Mouse (Mus musculus): ENCODE results near the gene Ass1. TPM values are rescaled to one million over a fixed set of nuclear protein-coding genes. Genes with fewer than 3 reads are reported as not detected.
"Not testable (repeated sequence)": the region's sequence is repeated elsewhere in the genome, so short reads cannot be mapped to it uniquely, and the experiment has no call there.

Gene Ass1
- polyA plus RNA-seq, 1 experiment: 39.2 TPM

DNA sequence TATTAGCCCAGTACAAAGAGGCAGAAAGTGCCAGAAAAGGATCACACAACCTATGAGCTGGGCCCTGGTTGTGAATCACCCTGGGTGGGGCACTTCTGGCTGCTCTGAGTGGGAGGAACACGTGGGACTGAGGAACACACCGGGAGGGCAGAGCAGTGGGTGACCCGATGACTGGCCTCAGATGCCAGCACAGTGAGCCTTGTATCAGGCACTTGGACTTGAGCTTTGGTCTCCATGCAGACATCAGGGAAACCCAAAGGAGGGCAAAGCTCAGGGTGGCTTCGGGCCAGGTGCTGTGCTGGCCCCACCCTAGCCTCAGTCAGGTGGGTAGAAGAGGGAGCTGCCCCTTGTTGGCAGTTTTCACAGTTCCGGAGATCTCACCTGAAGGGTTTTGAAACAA lies 71.6 kb downstream of the Ass1 start:
- TF ChIP-seq CTCF (IDR thresholded peaks at IDR 0.05; ENCODE audit: extremely low read depth, insufficient read depth, low read length): no peak
- no peak for TF ChIP-seq POLR2A (IDR thresholded peaks at IDR 0.05; ENCODE audit: extremely low read depth, insufficient read depth, low read length)
- H3K27ac ChIP-seq (ENCODE audit: insufficient read depth, low read length): no peak overlapping the region
- H3K4me3 ChIP-seq (ENCODE audit: insufficient read depth, low read length): no peak overlapping the region
- H3K4me1 ChIP-seq (ENCODE audit: control insufficient read depth, insufficient read depth, low read length): no peaks in the 10 kb centered on the region

DNA sequence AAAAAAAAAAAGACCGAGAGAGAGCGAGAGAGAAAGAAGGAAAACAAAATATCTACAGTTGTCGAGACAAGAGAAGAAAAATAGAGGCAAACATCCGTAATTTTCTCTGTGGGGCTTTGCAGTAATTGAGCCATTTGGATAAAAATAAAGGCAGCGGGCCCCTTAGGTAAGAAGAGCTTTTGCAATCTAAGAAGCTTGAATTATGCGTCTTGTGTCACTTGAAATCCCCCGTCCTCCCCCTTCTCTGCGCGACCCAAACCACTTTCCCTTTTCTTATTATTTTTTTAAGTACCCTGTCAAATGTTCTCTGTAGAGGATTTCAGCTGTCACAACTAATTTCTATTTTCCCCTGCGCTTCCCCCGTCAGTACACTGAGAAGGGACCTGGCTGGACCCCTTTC lies 77.7 kb downstream of the Ass1 start:
- Histone ChIP-seq H3K27ac (ENCODE audit: insufficient read depth, low read length) (no peak overlapping the region), H3K4me3 (ENCODE audit: insufficient read depth, low read length) (no peak overlapping the region), H3K4me1 (ENCODE audit: control insufficient read depth, insufficient read depth, low read length) (no peaks in the 10 kb centered on the region)
- no peak for TF ChIP-seq POLR2A (IDR thresholded peaks at IDR 0.05; ENCODE audit: extremely low read depth, insufficient read depth, low read length)
- TF ChIP-seq CTCF (IDR thresholded peaks at IDR 0.05; ENCODE audit: extremely low read depth, insufficient read depth, low read length): no peak

DNA sequence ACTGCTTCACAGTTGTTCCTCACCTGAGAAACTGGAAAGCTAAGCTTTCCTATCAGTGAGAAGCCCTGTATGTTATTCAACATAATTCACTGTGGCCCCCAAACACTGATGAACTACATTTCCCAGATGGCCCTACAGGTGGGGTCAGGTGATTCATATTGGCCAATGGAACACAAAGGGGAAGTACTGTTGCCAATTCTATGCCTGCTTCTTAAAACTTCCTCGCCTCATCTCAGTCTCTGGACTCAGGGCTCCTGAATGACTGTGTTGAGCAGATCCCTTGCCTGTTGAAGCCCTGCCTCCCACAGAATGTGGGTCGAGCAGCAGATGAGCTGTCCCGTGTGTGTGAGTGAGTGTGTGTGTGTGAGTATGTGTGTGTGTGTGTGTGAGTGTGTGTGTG lies 80.5 kb downstream of the Ass1 start:
- Histone ChIP-seq H3K4me3 (ENCODE audit: insufficient read depth, low read length) (no peak overlapping the region), H3K27ac (ENCODE audit: insufficient read depth, low read length) (no peak overlapping the region), H3K4me1 (ENCODE audit: control insufficient read depth, insufficient read depth, low read length) (no peaks in the 10 kb centered on the region)
- TF ChIP-seq POLR2A (IDR thresholded peaks at IDR 0.05; ENCODE audit: extremely low read depth, insufficient read depth, low read length) (no peak), CTCF (IDR thresholded peaks at IDR 0.05; ENCODE audit: extremely low read depth, insufficient read depth, low read length) (no peak)

DNA sequence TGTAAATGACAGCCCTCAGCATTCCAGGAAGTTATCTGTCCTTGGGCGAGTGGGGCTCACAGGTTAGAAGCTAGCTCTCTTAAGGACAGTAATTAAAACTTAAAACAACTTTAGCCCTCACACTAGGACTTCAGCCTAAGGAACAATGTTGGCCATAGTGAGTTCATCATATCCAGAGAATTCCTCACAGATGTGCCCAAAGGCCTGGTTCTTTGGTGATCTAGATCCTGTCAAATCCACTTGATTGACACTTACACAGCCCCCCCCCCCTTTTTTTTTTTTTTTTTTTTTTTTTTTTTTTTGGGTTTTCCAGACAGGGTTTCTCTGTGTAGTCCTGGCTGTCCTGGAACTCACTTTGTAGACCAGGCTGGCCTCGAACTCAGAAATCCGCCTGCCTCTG lies 81.3 kb downstream of the Ass1 start:
- H3K27ac ChIP-seq (ENCODE audit: insufficient read depth, low read length); H3K4me1 ChIP-seq (ENCODE audit: control insufficient read depth, insufficient read depth, low read length); H3K4me3 ChIP-seq (ENCODE audit: insufficient read depth, low read length): not testable (repeated sequence)

DNA sequence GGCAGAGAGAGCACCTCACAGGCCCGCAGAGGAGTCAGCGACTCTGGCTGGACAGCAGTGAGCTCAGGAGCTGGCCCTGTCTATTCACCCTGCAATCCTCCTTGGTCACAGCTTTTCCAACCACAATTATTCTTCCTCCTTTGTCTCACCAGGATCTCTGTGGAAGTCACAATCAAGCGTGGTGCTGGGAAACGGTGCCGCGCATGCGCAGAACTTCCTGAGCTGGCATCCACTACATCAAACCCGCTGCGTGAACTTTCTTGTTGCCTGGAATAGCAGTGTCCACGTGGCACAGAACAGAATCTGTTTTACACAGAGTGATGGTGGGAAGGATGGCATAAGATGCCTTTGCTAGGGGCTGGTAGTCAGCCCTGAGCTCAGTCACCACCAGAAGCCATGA lies 82.0 kb downstream of the Ass1 start:
- no peak for TF ChIP-seq POLR2A (IDR thresholded peaks at IDR 0.05; ENCODE audit: extremely low read depth, insufficient read depth, low read length)
- no peak for TF ChIP-seq CTCF (IDR thresholded peaks at IDR 0.05; ENCODE audit: extremely low read depth, insufficient read depth, low read length)

DNA sequence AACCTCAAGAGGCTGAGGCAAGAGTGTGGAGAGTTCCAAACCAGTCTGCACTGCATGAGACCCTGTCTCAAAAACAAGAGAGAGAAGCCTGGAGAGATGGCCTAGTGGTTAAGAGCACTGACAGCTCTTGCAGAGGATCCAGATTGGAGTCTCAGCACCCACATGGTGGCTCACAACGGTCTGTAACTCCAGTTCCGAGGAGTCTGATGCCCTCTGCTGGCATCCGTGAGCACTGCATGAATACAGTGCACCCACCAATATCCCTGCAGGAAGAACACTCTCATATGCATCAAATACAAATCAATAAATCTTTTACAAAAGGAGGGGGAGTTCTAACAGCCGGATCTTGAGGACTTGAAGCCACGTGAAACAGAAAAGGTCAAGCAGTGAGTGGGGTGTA lies 84.6 kb downstream of the Ass1 start:
- no peak overlapping the region for H3K27ac ChIP-seq (ENCODE audit: insufficient read depth, low read length)
- no peak overlapping the region for H3K4me3 ChIP-seq (ENCODE audit: insufficient read depth, low read length)
- no peaks in the 10 kb centered on the region for H3K4me1 ChIP-seq (ENCODE audit: control insufficient read depth, insufficient read depth, low read length)
- TF ChIP-seq POLR2A (IDR thresholded peaks at IDR 0.05; ENCODE audit: extremely low read depth, insufficient read depth, low read length) (no peak), CTCF (IDR thresholded peaks at IDR 0.05; ENCODE audit: extremely low read depth, insufficient read depth, low read length) (0 out of 2 replicates have a peak, but pooled peaks have one; percentile 8)

More for the DNA sequence above, 82.0 kb downstream of the Ass1 start:
- no peak overlapping the region for H3K27ac ChIP-seq (ENCODE audit: insufficient read depth, low read length)
- no peaks in the 10 kb centered on the region for H3K4me1 ChIP-seq (ENCODE audit: control insufficient read depth, insufficient read depth, low read length)
- H3K4me3 ChIP-seq (ENCODE audit: insufficient read depth, low read length): no peak overlapping the region

Other genes with a start within 250 kb of the Ass1 start
- 167 and 176 TPM in 2 replicates for gene Ncs1, start 224.4 kb upstream of the Ass1 start, polyA plus RNA-seq (2012; rRNA removed)
- 1.5 TPM in 2 replicates for gene Hmcn2, start 155.8 kb upstream of the Ass1 start, polyA plus RNA-seq (2012; rRNA removed)
- 35.1 and 39.2 TPM in 2 replicates for gene Fubp3, start 102.4 kb downstream of the Ass1 start, polyA plus RNA-seq (2012; rRNA removed)
- gene Prdm12, start 169.8 kb downstream of the Ass1 start, polyA plus RNA-seq (2012; rRNA removed): 0.17 TPM in 2 replicates
- gene Exosc2, start 200.5 kb downstream of the Ass1 start, polyA plus RNA-seq (2012; rRNA removed): 24.4 and 27.3 TPM in 2 replicates
- 38.4 and 39.9 TPM in 2 replicates for gene Abl1, start 218.2 kb downstream of the Ass1 start, polyA plus RNA-seq (2012; rRNA removed)

All from cortical plate, adult 2 months (tissue).